Mouse (Mus musculus): ENCODE results near the gene Card14. TPM values are rescaled to one million over a fixed set of nuclear protein-coding genes. Genes with fewer than 3 reads are reported as not detected.

Gene Card14
- polyA plus RNA-seq, 1 experiment, result not detected

GRCm38 (mm10) chr11:119392800-119393482, 85.4 kb downstream of the Card14 start, which contains the start of gene Rnf213:
Gene Rnf213 (plus strand): TSS chr11:119393100.
- Histone ChIP-seq H3K4me3 (ENCODE audit: insufficient read depth, low read length) (peak within 1 kb of the TSS; percentile 83), H3K27ac (ENCODE audit: insufficient read depth, low read length) (peak within 1 kb of the TSS; percentile 79), H3K4me1 (ENCODE audit: control insufficient read depth, insufficient read depth, low read length) (peaks cover 6% of the 10 kb centered on the region)
- TF ChIP-seq POLR2A (IDR thresholded peaks at IDR 0.05; ENCODE audit: low read depth, low read length) (peak; percentile 97), CTCF (IDR thresholded peaks at IDR 0.05; ENCODE audit: borderline replicate concordance, insufficient read depth, low read length) (no peak)

GRCm38 (mm10) chr11:119393483-119393804, 85.9 kb downstream of the Card14 start:
- peaks cover 6% of the 10 kb centered on the region for H3K4me1 ChIP-seq (ENCODE audit: control insufficient read depth, insufficient read depth, low read length)
- TF ChIP-seq CTCF (IDR thresholded peaks at IDR 0.05; ENCODE audit: borderline replicate concordance, insufficient read depth, low read length), result no peak
- 0 out of 2 replicates have a peak, but pooled peaks have one; percentile 17 for TF ChIP-seq POLR2A (IDR thresholded peaks at IDR 0.05; ENCODE audit: low read depth, low read length)
- peak overlapping the region; percentile 83 for H3K4me3 ChIP-seq (ENCODE audit: insufficient read depth, low read length)
- H3K27ac ChIP-seq (ENCODE audit: insufficient read depth, low read length), result peak overlapping the region; percentile 79

- Histone ChIP-seq H3K4me1 (ENCODE audit: control insufficient read depth, insufficient read depth, low read length) (peaks cover 6% of the 10 kb centered on the region), H3K4me3 (ENCODE audit: insufficient read depth, low read length) (peak overlapping the region; percentile 83), H3K27ac (ENCODE audit: insufficient read depth, low read length) (no peak overlapping the region)
- TF ChIP-seq CTCF (IDR thresholded peaks at IDR 0.05; ENCODE audit: borderline replicate concordance, insufficient read depth, low read length), result no peak
- TF ChIP-seq POLR2A (IDR thresholded peaks at IDR 0.05; ENCODE audit: low read depth, low read length), result no peak
Measured at GRCm38 (mm10) chr11:119394210-119394609, 86.6 kb downstream of the Card14 start.

Other genes with a start within 250 kb of the Card14 start
- gene Cbx4, start 221.5 kb upstream of the Card14 start, polyA plus RNA-seq (2011; ENCODE audit: insufficient read length, low read depth, missing spikeins), result 11.2 and 11.8 TPM in 2 replicates
- 10.6 TPM in 2 replicates for gene Tbc1d16, start 79.3 kb upstream of the Card14 start, polyA plus RNA-seq (2011; ENCODE audit: insufficient read length, low read depth, missing spikeins)
- gene Ccdc40, start 79.2 kb upstream of the Card14 start, polyA plus RNA-seq (2011; ENCODE audit: insufficient read length, low read depth, missing spikeins), result 0.60 and 0.81 TPM in 2 replicates
- gene Gaa, start 39.9 kb upstream of the Card14 start, polyA plus RNA-seq (2011; ENCODE audit: insufficient read length, low read depth, missing spikeins), result 131 TPM in 2 replicates
- 144 and 153 TPM in 2 replicates for gene Eif4a3, start 7.7 kb upstream of the Card14 start, polyA plus RNA-seq (2011; ENCODE audit: insufficient read length, low read depth, missing spikeins)
- 16.1 and 17.3 TPM in 2 replicates for gene Sgsh, start 47.8 kb downstream of the Card14 start, polyA plus RNA-seq (2011; ENCODE audit: insufficient read length, low read depth, missing spikeins)
- gene Slc26a11, start 47.8 kb downstream of the Card14 start, polyA plus RNA-seq (2011; ENCODE audit: insufficient read length, low read depth, missing spikeins), result 9.0 and 10.8 TPM in 2 replicates
- 48.6 and 61.2 TPM in 2 replicates for gene Rnf213, start 85.3 kb downstream of the Card14 start, polyA plus RNA-seq (2011; ENCODE audit: insufficient read length, low read depth, missing spikeins)
- 9.7 and 15.2 TPM in 2 replicates for gene Endov, start 183.6 kb downstream of the Card14 start, polyA plus RNA-seq (2011; ENCODE audit: insufficient read length, low read depth, missing spikeins)
- 1.2 and 3.3 TPM in 2 replicates for gene Nptx1, start 240.0 kb downstream of the Card14 start, polyA plus RNA-seq (2011; ENCODE audit: insufficient read length, low read depth, missing spikeins)

Data from embryonic fibroblast, embryonic 13.5 days (primary cell).